Mouse (Mus musculus) megakaryocyte, embryonic 14.5 days (primary cell): ENCODE data around the gene Ovca2.

Source experiments
- FLI1 ChIP-seq: IDR thresholded peaks from 2 replicates; pipeline ENCODE4 v1.6.1; 2012; ENCODE audit warnings: low read length, inconsistent platforms, mixed read lengths
- GATA1 ChIP-seq: IDR thresholded peaks from 3 replicates; pipeline ENCODE4 v1.6.1; 2012; ENCODE audit warnings: mixed read lengths, low read length, inconsistent platforms, borderline replicate concordance

GRCm38 (mm10) chr11:75154053-75154585 lies 24.5 kb downstream of the Ovca2 start:
- no peak for TF ChIP-seq GATA1
- TF ChIP-seq FLI1 = no peak
